Mouse (Mus musculus): ENCODE measurements around the gene Sco1.

The Sco1 gene

GRCm38 (mm10) chr11:67114901-67115300, 62.4 kb downstream of the Sco1 start:
- no peak for DNase-seq (ENCODE audit: low read depth, low spot score)

Measured in telencephalon, adult 2 months (tissue).